Mouse (Mus musculus): ENCODE measurements around the gene Cdc42bpg. TPM values are rescaled to one million over a fixed set of nuclear protein-coding genes. Genes with fewer than 3 reads are reported as not detected.

Gene Cdc42bpg
- polyA plus RNA-seq, 1 experiment from 2014 or later: 1.0 TPM

GRCm38 (mm10) chr19:6372433-6372832, 66.2 kb downstream of the Cdc42bpg start:
- TF ChIP-seq CTCF (IDR thresholded peaks at IDR 0.05; ENCODE audit: low read depth): no peak
- Histone ChIP-seq H3K36me3 (ENCODE audit: insufficient read depth, low read length) (peaks cover 91% of the 10 kb centered on the region), H3K4me1 (replicated peaks; ENCODE audit: insufficient read depth, low read length) (no peaks in the 10 kb centered on the region), H3K27me3 (ENCODE audit: insufficient read depth, low read length) (no peaks in the 10 kb centered on the region), H3K4me3 (replicated peaks; ENCODE audit: low read depth, low read length) (no peak overlapping the region), H3K9ac (ENCODE audit: low read depth, low read length) (no peak overlapping the region), H3K9me3 (replicated peaks; ENCODE audit: low read length) (no peaks in the 10 kb centered on the region), H3K4me2 (ENCODE audit: low read length) (no peak overlapping the region), H3K27ac (no peak overlapping the region)
- 95% methylated on average over 3 of the region's 3 CpGs for WGBS
- ATAC-seq (replicated peaks; ENCODE audit: low FRiP score, low read depth): no peak
- no peak for DNase-seq (ENCODE audit: low spot score)

GRCm38 (mm10) chr19:6373539-6374400, 67.5 kb downstream of the Cdc42bpg start:
- Histone ChIP-seq H3K9me3 (replicated peaks; ENCODE audit: low read length) (no peaks in the 10 kb centered on the region), H3K4me3 (replicated peaks; ENCODE audit: low read depth, low read length) (no peak overlapping the region), H3K4me1 (replicated peaks; ENCODE audit: insufficient read depth, low read length) (no peaks in the 10 kb centered on the region), H3K27ac (no peak overlapping the region), H3K4me2 (ENCODE audit: low read length) (no peak overlapping the region), H3K9ac (ENCODE audit: low read depth, low read length) (no peak overlapping the region), H3K36me3 (ENCODE audit: insufficient read depth, low read length) (peaks cover 80% of the 10 kb centered on the region), H3K27me3 (ENCODE audit: insufficient read depth, low read length) (no peaks in the 10 kb centered on the region)
- DNase-seq (ENCODE audit: low spot score) (peak; percentile 82), ATAC-seq (replicated peaks; ENCODE audit: low FRiP score, low read depth) (peak; percentile 7; the same call in 1 of the 2 replicates)
- peak; percentile 81 for TF ChIP-seq CTCF (IDR thresholded peaks at IDR 0.05; ENCODE audit: low read depth)
- 64% methylated on average over 12 of the region's 12 CpGs for WGBS

- H3K36me3 ChIP-seq (ENCODE audit: insufficient read depth, low read length): peaks cover 75% of the 10 kb centered on the region
- no peak overlapping the region for H3K9ac ChIP-seq (ENCODE audit: low read depth, low read length)
- no peak for DNase-seq (ENCODE audit: low spot score)
- no peaks in the 10 kb centered on the region for H3K9me3 ChIP-seq (replicated peaks; ENCODE audit: low read length)
- ATAC-seq (replicated peaks; ENCODE audit: low FRiP score, low read depth): no peak
- no peaks in the 10 kb centered on the region for H3K4me1 ChIP-seq (replicated peaks; ENCODE audit: insufficient read depth, low read length)
- no peak for TF ChIP-seq CTCF (IDR thresholded peaks at IDR 0.05; ENCODE audit: low read depth)
- H3K27ac ChIP-seq: no peak overlapping the region
- H3K27me3 ChIP-seq (ENCODE audit: insufficient read depth, low read length): no peaks in the 10 kb centered on the region
- no peak overlapping the region for H3K4me2 ChIP-seq (ENCODE audit: low read length)
- H3K4me3 ChIP-seq (replicated peaks; ENCODE audit: low read depth, low read length): no peak overlapping the region
- 99% methylated on average over 10 of the region's 10 CpGs for WGBS
Measured at GRCm38 (mm10) chr19:6374571-6374970, 68.3 kb downstream of the Cdc42bpg start.

MicroRNAs within 50 kb of the gene (microRNA counts, 519-probe panel; counts per million panel counts)
- 4,659 counts per million, percentile 79 among the panel's probes with 10 or more counts for microRNA mmu-miR-192

Small RNA genes within 50 kb of the gene (microRNA-seq; reads per million reads assigned to microRNA genes)
- 612 reads per million, percentile 72 among the genes with 10 or more reads in this experiment for gene Mir192
- 361 reads per million, percentile 68 among the genes with 10 or more reads in this experiment for gene Mir194-2
- gene Mir6989: not detected

Other genes with a start within 250 kb of the Cdc42bpg start
- 66.2 and 69.0 TPM in 2 replicates for gene Mrpl49, start 248.7 kb upstream of the Cdc42bpg start, polyA plus RNA-seq (2015; fragmentation: Nextera tagmentation; extraction: Ambion mirVana)
- gene Fau, start 248.6 kb upstream of the Cdc42bpg start, polyA plus RNA-seq (2015; fragmentation: Nextera tagmentation; extraction: Ambion mirVana): 940 and 1,050 TPM in 2 replicates
- gene Znhit2, start 245.3 kb upstream of the Cdc42bpg start, polyA plus RNA-seq (2015; fragmentation: Nextera tagmentation; extraction: Ambion mirVana): 42.3 and 47.6 TPM in 2 replicates
- gene Tm7sf2, start 238.1 kb upstream of the Cdc42bpg start, polyA plus RNA-seq (2015; fragmentation: Nextera tagmentation; extraction: Ambion mirVana): 17.0 and 19.1 TPM in 2 replicates
- 57.8 and 61.4 TPM in 2 replicates for gene Vps51, start 229.2 kb upstream of the Cdc42bpg start, polyA plus RNA-seq (2015; fragmentation: Nextera tagmentation; extraction: Ambion mirVana)
- gene Tmem262, start 226.4 kb upstream of the Cdc42bpg start, polyA plus RNA-seq (2015; fragmentation: Nextera tagmentation; extraction: Ambion mirVana): not detected in 2 replicates
- 0.70 and 0.84 TPM in 2 replicates for gene Gm28374, start 224.2 kb upstream of the Cdc42bpg start, polyA plus RNA-seq (2015; fragmentation: Nextera tagmentation; extraction: Ambion mirVana)
- gene Zfpl1, start 221.5 kb upstream of the Cdc42bpg start, polyA plus RNA-seq (2015; fragmentation: Nextera tagmentation; extraction: Ambion mirVana): 71.7 and 74.3 TPM in 2 replicates
- gene Cdca5, start 221.5 kb upstream of the Cdc42bpg start, polyA plus RNA-seq (2015; fragmentation: Nextera tagmentation; extraction: Ambion mirVana): 16.1 and 19.4 TPM in 2 replicates
- 0.17 TPM in 1 of 2 replicates, not detected in the other for gene AC131692.1, start 212.0 kb upstream of the Cdc42bpg start, polyA plus RNA-seq (2015; fragmentation: Nextera tagmentation; extraction: Ambion mirVana)
- 0.17 TPM in 2 replicates for gene Naaladl1, start 200.7 kb upstream of the Cdc42bpg start, polyA plus RNA-seq (2015; fragmentation: Nextera tagmentation; extraction: Ambion mirVana)
- gene Sac3d1, start 187.8 kb upstream of the Cdc42bpg start, polyA plus RNA-seq (2015; fragmentation: Nextera tagmentation; extraction: Ambion mirVana): 32.0 and 35.9 TPM in 2 replicates
- gene Snx15, start 178.2 kb upstream of the Cdc42bpg start, polyA plus RNA-seq (2015; fragmentation: Nextera tagmentation; extraction: Ambion mirVana): 26.5 and 30.0 TPM in 2 replicates
- 0.38 and 0.49 TPM in 2 replicates for gene Batf2, start 165.5 kb upstream of the Cdc42bpg start, polyA plus RNA-seq (2015; fragmentation: Nextera tagmentation; extraction: Ambion mirVana)
- 96.1 and 103 TPM in 2 replicates for gene Arl2, start 164.9 kb upstream of the Cdc42bpg start, polyA plus RNA-seq (2015; fragmentation: Nextera tagmentation; extraction: Ambion mirVana)
- gene Majin, start 122.1 kb upstream of the Cdc42bpg start, polyA plus RNA-seq (2015; fragmentation: Nextera tagmentation; extraction: Ambion mirVana): not detected in 2 replicates
- 1.6 and 2.1 TPM in 2 replicates for gene Gpha2, start 80.1 kb upstream of the Cdc42bpg start, polyA plus RNA-seq (2015; fragmentation: Nextera tagmentation; extraction: Ambion mirVana)
- gene Ppp2r5b, start 70.6 kb upstream of the Cdc42bpg start, polyA plus RNA-seq (2015; fragmentation: Nextera tagmentation; extraction: Ambion mirVana): 19.9 and 20.4 TPM in 2 replicates
- 7.0 and 7.8 TPM in 2 replicates for gene Atg2a, start 64.8 kb upstream of the Cdc42bpg start, polyA plus RNA-seq (2015; fragmentation: Nextera tagmentation; extraction: Ambion mirVana)
- gene Ehd1, start 29.7 kb upstream of the Cdc42bpg start, polyA plus RNA-seq (2015; fragmentation: Nextera tagmentation; extraction: Ambion mirVana): 64.2 and 73.4 TPM in 2 replicates
- gene Men1, start 28.5 kb downstream of the Cdc42bpg start, polyA plus RNA-seq (2015; fragmentation: Nextera tagmentation; extraction: Ambion mirVana): 51.9 and 54.6 TPM in 2 replicates
- gene Map4k2, start 34.7 kb downstream of the Cdc42bpg start, polyA plus RNA-seq (2015; fragmentation: Nextera tagmentation; extraction: Ambion mirVana): 12.2 and 13.5 TPM in 2 replicates
- gene Sf1, start 57.2 kb downstream of the Cdc42bpg start, polyA plus RNA-seq (2015; fragmentation: Nextera tagmentation; extraction: Ambion mirVana): 91.1 and 97.2 TPM in 2 replicates
- 24.5 and 25.8 TPM in 2 replicates for gene Pygm, start 77.9 kb downstream of the Cdc42bpg start, polyA plus RNA-seq (2015; fragmentation: Nextera tagmentation; extraction: Ambion mirVana)
- 97.5 and 116 TPM in 2 replicates for gene Rasgrp2, start 92.9 kb downstream of the Cdc42bpg start, polyA plus RNA-seq (2015; fragmentation: Nextera tagmentation; extraction: Ambion mirVana)
- gene Nrxn2, start 112.3 kb downstream of the Cdc42bpg start, polyA plus RNA-seq (2015; fragmentation: Nextera tagmentation; extraction: Ambion mirVana): 5.9 and 6.7 TPM in 2 replicates
- gene Slc22a12, start 236.6 kb downstream of the Cdc42bpg start, polyA plus RNA-seq (2015; fragmentation: Nextera tagmentation; extraction: Ambion mirVana): 21.8 and 31.4 TPM in 2 replicates